Mouse (Mus musculus): ENCODE results near the gene Ephx3. TPM values are rescaled to one million over a fixed set of nuclear protein-coding genes. Genes with fewer than 3 reads are reported as not detected.

Gene Ephx3
- polyA plus RNA-seq, 1 experiment from 2014 or later = 0.20 TPM

DNA sequence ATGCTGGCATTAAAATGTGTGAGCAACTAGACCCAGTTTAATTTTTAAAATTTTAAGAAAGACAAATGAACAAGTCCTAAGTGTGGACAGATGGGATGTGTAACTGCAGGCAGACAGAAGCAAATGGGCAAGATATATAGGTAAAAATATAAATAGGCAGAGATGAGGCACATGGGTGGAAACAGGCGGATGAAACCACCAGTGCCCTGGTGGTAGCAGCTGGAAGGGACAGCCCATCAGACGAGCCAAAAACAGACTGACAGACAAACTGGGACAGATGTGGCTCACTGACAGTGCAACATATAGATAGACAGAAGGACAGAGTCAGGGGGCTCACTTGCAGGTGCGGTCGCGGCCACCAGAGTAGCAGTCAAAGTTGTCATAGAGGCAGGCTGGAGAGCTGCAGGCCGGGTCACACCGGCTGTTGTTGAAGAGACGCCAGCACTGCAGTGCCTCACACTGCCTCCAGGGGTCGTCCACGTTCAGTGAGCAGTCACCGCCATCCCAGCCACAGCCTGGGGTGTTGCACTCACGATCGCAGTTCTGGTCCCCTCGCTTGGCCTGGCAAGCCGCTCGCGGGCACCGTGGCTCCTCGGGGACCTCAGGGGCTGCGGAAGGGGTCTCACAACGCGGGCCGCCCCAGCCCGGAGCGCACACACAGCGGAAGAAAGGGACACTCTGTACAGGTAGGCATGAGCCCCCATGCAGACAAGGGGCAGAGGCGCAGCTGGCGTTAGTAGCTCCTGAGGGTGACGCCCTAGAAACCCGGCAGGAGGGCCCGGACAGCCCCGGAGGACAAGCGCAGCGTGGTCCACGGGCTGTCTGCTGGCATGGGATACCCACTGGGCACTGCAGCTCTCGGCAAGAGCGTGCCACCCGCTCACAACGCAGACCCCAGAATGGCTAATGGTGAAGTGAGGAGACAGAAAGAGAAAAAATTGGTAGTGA lies 46.2 kb downstream of the Ephx3 start:
- WGBS = 19% methylated on average over 39 of the region's 39 CpGs
- H3K36me3 ChIP-seq = peaks cover 52% of the 10 kb centered on the region

GRCm38 (mm10) chr17:32142234-32142633 lies 47.1 kb downstream of the Ephx3 start:
- Histone ChIP-seq H3K4me2 (no peak overlapping the region), H3K4me3 (no peak overlapping the region), H3K9ac (no peak overlapping the region), H3K27me3 (no peaks in the 10 kb centered on the region), H3K4me1 (replicated peaks) (peaks cover 5% of the 10 kb centered on the region), H3K9me3 (no peaks in the 10 kb centered on the region), H3K36me3 (peaks cover 55% of the 10 kb centered on the region), H3K27ac (replicated peaks) (no peak overlapping the region)
- no peak for ATAC-seq (ENCODE audit: low read depth)
- WGBS = 96% methylated on average over 1 of the region's 1 CpGs

More for the DNA sequence above, 46.2 kb downstream of the Ephx3 start:
- Histone ChIP-seq H3K27me3 (no peaks in the 10 kb centered on the region), H3K27ac (replicated peaks) (no peak overlapping the region), H3K9ac (peak overlapping the region; percentile 59), H3K9me3 (no peaks in the 10 kb centered on the region), H3K4me1 (replicated peaks) (peaks cover 5% of the 10 kb centered on the region), H3K4me3 (peak overlapping the region; percentile 38), H3K4me2 (peak overlapping the region; percentile 58)
- peak; percentile 86 for ATAC-seq (ENCODE audit: low read depth)

Other genes starting within 250 kb of the Ephx3 start
- 33.1 and 40.4 TPM in 2 replicates for gene Rrp1b, start 153.4 kb downstream of the Ephx3 start, polyA plus RNA-seq (2015; fragmentation: Nextera tagmentation; extraction: Ambion mirVana)
- gene Hsf2bp, start 153.2 kb downstream of the Ephx3 start, polyA plus RNA-seq (2015; fragmentation: Nextera tagmentation; extraction: Ambion mirVana) = 0.38 and 0.59 TPM in 2 replicates
- gene Notch3, start 22.7 kb downstream of the Ephx3 start, polyA plus RNA-seq (2015; fragmentation: Nextera tagmentation; extraction: Ambion mirVana) = 7.6 and 9.0 TPM in 2 replicates
- gene Brd4, start 95.2 kb upstream of the Ephx3 start, polyA plus RNA-seq (2015; fragmentation: Nextera tagmentation; extraction: Ambion mirVana) = 87.7 and 101 TPM in 2 replicates
- gene Akap8, start 131.7 kb upstream of the Ephx3 start, polyA plus RNA-seq (2015; fragmentation: Nextera tagmentation; extraction: Ambion mirVana) = 95.9 and 104 TPM in 2 replicates
- 153 and 154 TPM in 2 replicates for gene Akap8l, start 161.1 kb upstream of the Ephx3 start, polyA plus RNA-seq (2015; fragmentation: Nextera tagmentation; extraction: Ambion mirVana)
- gene Wiz, start 199.9 kb upstream of the Ephx3 start, polyA plus RNA-seq (2015; fragmentation: Nextera tagmentation; extraction: Ambion mirVana) = 33.2 and 39.8 TPM in 2 replicates
- 0.54 and 0.71 TPM in 2 replicates for gene Rasal3, start 214.0 kb upstream of the Ephx3 start, polyA plus RNA-seq (2015; fragmentation: Nextera tagmentation; extraction: Ambion mirVana)
- gene Pglyrp2, start 234.6 kb upstream of the Ephx3 start, polyA plus RNA-seq (2015; fragmentation: Nextera tagmentation; extraction: Ambion mirVana) = not detected in 2 replicates